ENCODE assay signal across 8 mouse cellular contexts in genomic region chr10:121475672-121476146, GRCm38 (mm10). TPM values are rescaled to one million over a fixed set of nuclear protein-coding genes. Genes with fewer than 3 reads are reported as not detected.
DNase-seq lines count a peak whose midpoint lies in the region; ATAC-seq lines count a peak whose summit lies in the region.

No protein-coding gene starts in this region.

- H3K4me1 ChIP-seq in intestine, embryonic 14.5 days (replicated peaks; ENCODE audit: control insufficient read depth, insufficient read depth, low read length), result peaks cover 39% of the 10 kb centered on the region
- peaks cover 52% of the 10 kb centered on the region for H3K4me1 ChIP-seq in liver, embryonic 16.5 days (ENCODE audit: control insufficient read depth, low read depth, low read length)
- H3K4me1 ChIP-seq in neural tube, embryonic 13.5 days (replicated peaks), result peaks cover 49% of the 10 kb centered on the region

- no peaks in the 10 kb centered on the region for H3K9me3 ChIP-seq in intestine, embryonic 14.5 days (ENCODE audit: control insufficient read depth, low read length)
- no peaks in the 10 kb centered on the region for H3K9me3 ChIP-seq in liver, embryonic 16.5 days (replicated peaks; ENCODE audit: control insufficient read depth, low read length)
- H3K9me3 ChIP-seq in neural tube, embryonic 13.5 days, result no peaks in the 10 kb centered on the region

- peak overlapping the region; percentile 78 for H3K9ac ChIP-seq in intestine, embryonic 14.5 days (ENCODE audit: low read length)
- peak overlapping the region; percentile 84 for H3K9ac ChIP-seq in liver, embryonic 16.5 days (ENCODE audit: low read depth, low read length)
- peak overlapping the region; percentile 78 for H3K9ac ChIP-seq in neural tube, embryonic 13.5 days

- no peaks in the 10 kb centered on the region for H3K27me3 ChIP-seq in intestine, embryonic 14.5 days (replicated peaks; ENCODE audit: control insufficient read depth, insufficient read depth, low read length)
- peaks cover 2% of the 10 kb centered on the region for H3K27me3 ChIP-seq in liver, embryonic 16.5 days (ENCODE audit: control insufficient read depth, insufficient read depth, low read depth, low read length)
- H3K27me3 ChIP-seq in neural tube, embryonic 13.5 days, result peaks cover 15% of the 10 kb centered on the region

- DNase-seq in cerebellum, adult 9-10 months, result no peak
- DNase-seq in cerebellum, postnatal 10 days, result peak; percentile 68 to 72
- peak; percentile 73 for DNase-seq in gastrocnemius, postnatal 10 days
- peak; percentile 87 for DNase-seq in intestine, embryonic 14.5 days (ENCODE audit: low spot score)
- peak; percentile 42 to 57 for DNase-seq in urinary bladder, postnatal 36 days (ENCODE audit: low spot score in 2 of 2)

- H3K27ac ChIP-seq in intestine, embryonic 14.5 days (ENCODE audit: low read depth), result peak overlapping the region; percentile 81
- peak overlapping the region; percentile 85 for H3K27ac ChIP-seq in liver, embryonic 16.5 days (ENCODE audit: low read length)
- H3K27ac ChIP-seq in neural tube, embryonic 13.5 days (replicated peaks), result peak overlapping the region; percentile 43

- ATAC-seq in cerebellum, adult (ENCODE audit: insufficient number of reproducible peaks, low FRiP score, low TSS enrichment), result peak; percentile 13; the same call in 1 of the 2 replicates
- ATAC-seq in intestine, embryonic 14.5 days (replicated peaks; ENCODE audit: low FRiP score, low TSS enrichment, low read depth), result peak; percentile 61
- peak; percentile 58 for ATAC-seq in liver, embryonic 16.5 days (ENCODE audit: low read depth)
- peak; percentile 41; the same call in 1 of the 2 replicates for ATAC-seq in neural tube, embryonic 13.5 days (ENCODE audit: low read depth)

- H3K4me2 ChIP-seq in intestine, embryonic 14.5 days (ENCODE audit: low read length), result peak overlapping the region; percentile 57
- H3K4me2 ChIP-seq in liver, embryonic 16.5 days (ENCODE audit: low read depth, low read length), result peak overlapping the region; percentile 97
- peak overlapping the region; percentile 93 for H3K4me2 ChIP-seq in neural tube, embryonic 13.5 days

- H3K4me3 ChIP-seq in intestine, embryonic 14.5 days (ENCODE audit: low read depth, low read length), result peak overlapping the region; percentile 95
- H3K4me3 ChIP-seq in liver, embryonic 16.5 days (ENCODE audit: low read depth, low read length), result peak overlapping the region; percentile 78
- H3K4me3 ChIP-seq in neural tube, embryonic 13.5 days, result peak overlapping the region; percentile 65

- WGBS in intestine, embryonic 14.5 days, result under 1% methylated on average over 44 of the region's 45 CpGs
- WGBS in liver, embryonic 16.5 days (ENCODE audit: insufficient replicate concordance), result under 1% methylated on average over 45 of the region's 45 CpGs
- under 1% methylated on average over 45 of the region's 45 CpGs for WGBS in neural tube, embryonic 13.5 days

- H3K36me3 ChIP-seq in intestine, embryonic 14.5 days (ENCODE audit: control insufficient read depth, insufficient read depth, low read length), result no peaks in the 10 kb centered on the region
- no peaks in the 10 kb centered on the region for H3K36me3 ChIP-seq in liver, embryonic 16.5 days (ENCODE audit: control insufficient read depth, insufficient read depth)
- H3K36me3 ChIP-seq in neural tube, embryonic 13.5 days, result no peaks in the 10 kb centered on the region

RNA-seq across cellular contexts. Expression of gene Rassf3, which starts 0.4 kb away (rescaled TPM):
- total RNA-seq in gastrocnemius, postnatal 10 days (2021), result 10 to 100 TPM; 53.4 to 54.4 TPM
- polyA plus RNA-seq in intestine, embryonic 14.5 days (2014; fragmentation: Nextera tagmentation; extraction: Ambion mirVana), result 20.9 and 24.6 TPM in 2 replicates
- polyA plus RNA-seq in liver, embryonic 16.5 days (2015; fragmentation: Nextera tagmentation; extraction: Ambion mirVana), result 12.1 and 13.3 TPM in 2 replicates
- 6.2 and 8.0 TPM in 2 replicates for polyA plus RNA-seq in neural tube, embryonic 13.5 days (2015; fragmentation: Nextera tagmentation; extraction: Ambion mirVana)
